Mouse (Mus musculus) cerebellum, adult 2 months (tissue): Measurements from ENCODE around the gene Fam185a.

Experiments
- CTCF ChIP-seq: fragments of 200-500 bp; IDR thresholded peaks from 2 replicates; pipeline ENCODE4 v1.5.1; 2011; ENCODE audit warnings: low read depth, mild to moderate bottlenecking, control low read depth, low read length, moderate library complexity, borderline replicate concordance; ENCODE audit not compliant: insufficient read depth
- POLR2A ChIP-seq: fragments of 200-500 bp; IDR thresholded peaks from 2 replicates; pipeline ENCODE4 v1.6.1; 2011; ENCODE audit warnings: low read length, control low read depth, borderline replicate concordance; ENCODE audit not compliant: insufficient read depth

DNA sequence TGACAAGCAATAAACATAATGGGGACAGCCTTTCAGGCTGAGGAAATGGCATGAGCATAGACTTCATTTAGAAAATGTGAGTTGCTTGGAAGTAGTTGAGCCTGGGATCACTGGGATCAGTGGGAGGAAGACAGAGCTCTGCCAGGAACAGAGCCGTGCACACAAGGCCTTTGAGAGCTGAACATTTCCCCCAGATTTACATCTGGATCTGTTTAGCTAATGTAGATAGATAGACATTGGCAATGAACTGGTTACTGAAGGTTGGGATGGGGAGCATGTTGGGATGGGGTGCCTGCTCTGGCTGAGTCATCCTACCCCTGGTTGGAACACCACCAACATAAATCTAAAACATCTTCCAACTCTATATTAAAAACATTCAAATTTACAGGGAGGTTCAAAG lies 82.1 kb downstream of the Fam185a start:
- TF ChIP-seq CTCF (no peak), POLR2A (no peak)
